Mouse (Mus musculus): ENCODE measurements at regions not wholly inside any gene's neighbourhood (a gene's known extent, or its start where the extent isn't known, plus 50 kb on each side); places are given as distances from the start of the nearest gene placed in this dataset.

DNA sequence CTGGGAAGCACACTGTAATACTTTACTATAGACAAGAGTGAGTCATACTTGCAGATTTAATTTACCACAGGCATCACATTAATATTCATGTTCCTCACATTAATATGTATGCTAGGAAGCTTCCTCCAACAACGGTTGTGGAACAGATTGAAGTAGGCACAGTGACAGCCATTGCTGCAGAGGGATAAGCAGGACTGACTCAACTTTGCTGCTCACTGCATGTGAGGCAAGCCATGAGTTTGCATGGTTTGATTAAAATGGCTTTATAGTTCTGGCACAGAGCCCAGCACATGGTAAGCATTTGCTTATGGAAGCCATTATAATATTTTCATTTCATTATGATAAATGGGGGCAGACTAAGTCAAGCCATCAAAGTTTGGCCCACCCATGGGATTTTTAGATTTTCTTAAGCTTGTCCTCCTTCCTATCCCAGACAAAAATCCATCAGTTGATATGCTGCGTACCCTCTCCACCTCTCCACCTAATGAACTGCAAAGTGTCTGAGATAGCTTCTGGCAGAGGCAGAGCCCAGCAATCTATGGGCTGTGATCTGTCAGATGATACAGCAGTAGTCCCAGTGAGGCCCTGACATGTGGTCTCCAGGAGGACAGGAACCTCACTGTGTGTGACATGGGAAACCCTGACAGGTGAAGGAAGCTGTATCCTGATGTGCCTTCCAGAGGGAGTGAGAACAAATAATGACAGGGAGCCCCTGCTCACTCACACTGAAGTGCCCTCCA lies 109.6 kb upstream of the Arrdc4 start:
- in situ Hi-C loops (cut with MboI, MseI): no loop called here

- in situ Hi-C loops (cut with MboI, MseI): no loop called here
Measured at GRCm38 (mm10) chr7:68851981-68852575, 103.0 kb upstream of the Arrdc4 start.

DNA sequence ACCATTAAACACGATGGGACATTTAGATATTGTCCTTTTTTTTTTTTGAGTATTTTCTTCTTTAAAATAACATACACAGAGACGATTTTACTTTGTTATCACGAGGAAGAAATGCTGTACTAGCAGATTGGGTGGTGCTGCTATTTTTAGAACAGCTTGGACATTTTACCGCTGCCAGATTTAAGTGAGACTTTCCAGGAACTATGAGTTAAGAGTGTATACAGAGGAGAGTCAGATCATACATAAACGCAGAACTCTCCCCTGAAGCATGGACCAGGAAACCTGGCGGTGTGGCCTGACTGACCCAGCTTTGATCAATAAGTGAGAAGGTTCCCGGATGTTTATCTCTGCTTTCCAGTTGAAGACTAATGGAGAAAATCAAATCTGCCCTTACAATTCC lies 95.6 kb upstream of the Arrdc4 start:
- in situ Hi-C loops (cut with MboI, MseI): no loop called here

- in situ Hi-C loops (cut with MboI, MseI): no loop called here
Measured at GRCm38 (mm10) chr7:68843374-68843773, 94.3 kb upstream of the Arrdc4 start.

- in situ Hi-C loops (cut with MboI, MseI): no loop called here
Measured at GRCm38 (mm10) chr7:68833977-68834791, 85.1 kb upstream of the Arrdc4 start.

DNA sequence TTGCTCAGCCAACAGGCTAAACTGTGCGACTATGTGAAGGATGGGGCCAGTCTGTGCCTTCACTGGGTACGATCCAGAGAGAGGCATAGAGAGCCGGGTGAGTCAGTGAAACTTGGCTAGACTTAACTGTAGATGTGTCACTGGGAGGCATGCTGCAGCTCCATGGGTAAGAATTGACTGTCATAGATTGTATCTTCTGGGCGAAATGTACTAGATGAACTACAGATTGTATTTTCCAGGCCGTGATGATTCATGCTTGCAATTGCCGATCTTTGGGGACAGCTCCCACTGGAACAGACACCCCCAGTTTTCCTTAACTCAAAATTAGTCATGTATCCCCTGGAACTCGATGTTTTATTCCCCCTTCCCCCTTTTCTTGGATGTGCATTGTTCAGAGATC lies 84.5 kb upstream of the Arrdc4 start:
- in situ Hi-C loops (cut with MboI, MseI): no loop called here

DNA sequence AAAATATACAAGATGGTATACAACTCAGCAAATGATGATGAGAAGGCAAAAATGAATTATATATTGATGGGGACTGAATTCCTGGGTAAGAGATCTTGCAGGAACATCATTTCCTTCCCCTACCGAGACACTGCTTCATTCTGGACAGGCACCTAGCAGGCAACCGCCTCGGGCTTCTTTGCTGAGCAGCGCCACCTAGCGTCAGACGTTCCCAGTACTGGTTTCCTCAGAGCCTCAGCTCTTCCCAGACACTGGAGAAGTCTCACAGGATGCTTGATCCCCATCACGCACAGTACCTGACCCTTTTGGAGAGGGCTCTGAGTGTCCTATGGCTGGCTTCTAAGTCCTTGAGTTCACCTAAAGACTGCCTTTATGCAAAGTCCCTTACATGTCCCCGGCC lies 80.8 kb upstream of the Arrdc4 start:
- in situ Hi-C loops (cut with MboI, MseI): no loop called here

DNA sequence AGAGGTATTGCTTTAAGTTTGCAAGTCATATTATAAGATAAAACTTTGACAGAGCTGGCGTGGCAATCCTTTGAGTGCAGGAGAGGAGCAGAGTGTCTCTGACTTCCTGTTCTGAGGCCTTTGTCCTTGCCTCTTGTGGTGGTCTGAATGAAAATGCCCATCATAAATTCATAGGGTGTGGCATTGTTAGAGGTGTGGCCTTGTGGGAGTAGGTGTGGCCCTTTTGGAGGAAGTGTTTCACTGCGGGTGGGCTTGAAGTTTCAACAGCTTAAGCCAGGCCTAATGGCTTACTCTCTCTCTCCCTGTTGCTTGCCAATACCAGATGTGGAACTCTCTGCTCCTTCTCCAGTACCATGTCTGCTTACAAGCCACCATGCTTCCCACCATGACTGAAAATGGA lies 75.4 kb upstream of the Arrdc4 start:
- in situ Hi-C loops (cut with MboI, MseI): no loop called here

GRCm38 (mm10) chr7:68823646-68824045 lies 74.6 kb upstream of the Arrdc4 start:
- in situ Hi-C loops (cut with MboI, MseI): no loop called here

GRCm38 (mm10) chr7:68823189-68823588 lies 74.1 kb upstream of the Arrdc4 start:
- in situ Hi-C loops (cut with MboI, MseI): no loop called here

DNA sequence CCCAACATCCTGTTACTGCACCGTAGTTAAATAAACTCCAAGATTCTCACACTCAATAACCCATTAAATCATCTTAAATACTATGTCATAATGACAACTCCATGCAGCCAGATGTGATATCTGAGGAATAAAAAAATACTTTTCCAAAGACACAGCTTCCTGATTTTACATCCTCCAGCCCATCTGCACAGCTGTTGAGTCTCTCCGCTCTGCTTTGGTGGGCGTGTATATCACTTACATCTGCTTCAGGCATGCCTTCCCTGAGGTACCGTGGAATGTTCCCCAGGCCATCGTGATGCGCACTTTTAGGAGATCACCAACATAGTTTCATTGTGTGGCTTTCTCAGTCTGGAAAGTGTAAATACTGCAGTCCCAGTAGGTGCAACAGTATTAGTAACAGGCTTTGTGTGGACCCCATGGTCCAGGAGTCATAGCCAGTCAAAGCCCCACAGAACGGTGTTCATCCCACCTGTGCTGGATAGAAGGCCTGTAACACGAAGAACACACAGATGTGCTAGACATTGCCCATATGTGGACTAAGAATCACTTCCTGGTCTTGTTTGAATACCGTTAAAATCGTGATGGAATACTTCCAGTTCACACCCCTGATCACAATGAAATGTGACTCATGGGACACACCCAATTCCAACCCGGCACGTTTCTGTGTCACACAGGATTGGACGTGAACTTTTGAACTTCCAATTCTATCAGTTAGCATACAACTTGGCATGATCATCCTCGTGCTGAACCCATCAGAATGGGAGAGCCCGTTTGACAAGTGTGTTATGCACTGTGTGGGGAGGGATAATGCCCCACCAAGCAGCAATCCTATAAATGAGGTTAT lies 66.0 kb upstream of the Arrdc4 start:
- in situ Hi-C loops (cut with MboI, MseI): loop anchor here (5.0 kb wide), 1 partner anchor 433 kb away; no protein-coding TSS in a partner anchor

DNA sequence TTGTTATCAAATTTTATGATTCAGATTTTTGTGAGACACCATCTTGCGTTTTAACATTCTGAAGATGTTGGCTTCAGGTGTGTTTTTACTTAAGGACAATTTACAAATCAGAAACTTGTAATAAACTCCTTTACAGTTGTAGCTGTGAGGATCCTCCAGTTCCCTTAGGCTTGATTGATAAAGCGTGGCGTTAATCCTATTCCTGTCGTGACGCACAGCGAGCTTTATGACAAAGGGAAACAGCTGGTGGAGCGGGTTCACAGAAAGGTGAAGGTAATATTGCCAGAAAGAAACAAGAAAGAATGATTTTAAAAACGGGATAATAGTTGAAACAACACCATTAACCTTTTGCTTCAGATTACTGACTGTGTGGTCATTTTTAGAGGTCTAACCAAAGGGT lies 60.7 kb upstream of the Arrdc4 start:
- in situ Hi-C loops (cut with MboI, MseI): no loop called here
